Mouse (Mus musculus): ENCODE results near the gene Sox6. TPM values are rescaled to one million over a fixed set of nuclear protein-coding genes. Genes with fewer than 3 reads are reported as not detected.
A peak's percentile ranks its signal among the peaks of the same experiment; 100 is the strongest.

The Sox6 gene
- polyA plus RNA-seq, 1 experiment from 2014 or later: 33.0 TPM

DNA sequence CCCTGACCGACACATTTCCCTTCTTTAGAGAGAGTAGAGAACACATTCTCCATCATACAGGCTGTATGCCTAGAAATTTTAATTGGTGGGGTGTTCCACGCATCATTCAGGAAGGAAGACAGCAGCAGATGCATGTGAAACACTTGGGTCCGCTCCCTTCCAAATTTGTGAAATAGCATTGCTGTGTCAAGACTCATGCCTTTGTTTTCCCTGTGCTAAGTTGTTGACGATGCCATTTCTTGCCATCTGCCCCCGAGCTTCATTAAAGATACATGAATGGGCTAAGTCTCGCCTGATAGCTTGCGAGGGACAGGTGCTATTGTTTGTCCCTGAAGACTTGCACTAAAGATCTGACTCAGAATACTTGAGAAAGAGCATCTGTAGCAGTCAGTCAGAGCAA, 433.7 kb downstream of the Sox6 start:
- H3K36me3 ChIP-seq (ENCODE audit: control insufficient read depth, insufficient read depth, low read length): no peaks in the 10 kb centered on the region
- no peak overlapping the region for H3K27ac ChIP-seq (ENCODE audit: low read depth)
- DNase-seq (ENCODE audit: low spot score) (no peak), ATAC-seq (replicated peaks; ENCODE audit: low FRiP score, low TSS enrichment, low read depth) (no peak)
- H3K9ac ChIP-seq (ENCODE audit: low read length): no peak overlapping the region
- H3K27me3 ChIP-seq (replicated peaks; ENCODE audit: control insufficient read depth, insufficient read depth, low read length): no peaks in the 10 kb centered on the region
- no peaks in the 10 kb centered on the region for H3K9me3 ChIP-seq (ENCODE audit: control insufficient read depth, low read length)
- 77% methylated on average over 7 of the region's 7 CpGs for WGBS
- H3K4me3 ChIP-seq (ENCODE audit: low read depth, low read length): no peak overlapping the region
- H3K4me1 ChIP-seq (replicated peaks; ENCODE audit: control insufficient read depth, insufficient read depth, low read length): no peaks in the 10 kb centered on the region
- H3K4me2 ChIP-seq (ENCODE audit: low read length): no peak overlapping the region

GRCm38 (mm10) chr7:115597376-115597775, 441.2 kb downstream of the Sox6 start:
- WGBS: 87% methylated on average over 6 of the region's 6 CpGs
- Histone ChIP-seq H3K27me3 (replicated peaks; ENCODE audit: control insufficient read depth, insufficient read depth, low read length) (no peaks in the 10 kb centered on the region), H3K9ac (ENCODE audit: low read length) (no peak overlapping the region), H3K4me2 (ENCODE audit: low read length) (no peak overlapping the region), H3K27ac (ENCODE audit: low read depth) (no peak overlapping the region), H3K4me1 (replicated peaks; ENCODE audit: control insufficient read depth, insufficient read depth, low read length) (no peaks in the 10 kb centered on the region), H3K36me3 (ENCODE audit: control insufficient read depth, insufficient read depth, low read length) (no peaks in the 10 kb centered on the region), H3K9me3 (ENCODE audit: control insufficient read depth, low read length) (no peaks in the 10 kb centered on the region), H3K4me3 (ENCODE audit: low read depth, low read length) (no peak overlapping the region)
- DNase-seq (ENCODE audit: low spot score): no peak
- no peak for ATAC-seq (replicated peaks; ENCODE audit: low FRiP score, low TSS enrichment, low read depth)

DNA sequence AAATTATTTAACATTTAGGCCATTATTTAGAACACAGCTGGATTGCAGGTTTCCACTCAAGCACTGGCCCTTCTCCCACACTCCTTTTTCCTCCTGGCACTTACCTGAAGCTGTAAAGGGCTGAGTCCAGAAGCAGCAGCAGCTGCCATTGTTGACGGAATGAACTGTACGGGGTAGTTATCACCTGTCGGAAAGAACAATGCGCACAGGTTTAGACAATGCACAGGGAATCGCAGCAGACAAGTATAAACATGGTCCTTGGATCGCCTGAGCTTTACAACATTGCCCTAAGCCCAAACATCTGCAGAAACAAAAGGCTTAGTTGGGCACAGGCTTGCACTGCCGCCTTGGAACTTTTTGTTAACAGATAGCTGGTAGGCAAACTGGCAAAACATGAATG, 458.1 kb downstream of the Sox6 start:
- Histone ChIP-seq H3K4me1 (replicated peaks; ENCODE audit: control insufficient read depth, insufficient read depth, low read length) (no peaks in the 10 kb centered on the region), H3K9ac (ENCODE audit: low read length) (no peak overlapping the region), H3K27ac (ENCODE audit: low read depth) (no peak overlapping the region), H3K4me3 (ENCODE audit: low read depth, low read length) (no peak overlapping the region), H3K36me3 (ENCODE audit: control insufficient read depth, insufficient read depth, low read length) (no peaks in the 10 kb centered on the region), H3K9me3 (ENCODE audit: control insufficient read depth, low read length) (no peaks in the 10 kb centered on the region), H3K27me3 (replicated peaks; ENCODE audit: control insufficient read depth, insufficient read depth, low read length) (no peaks in the 10 kb centered on the region), H3K4me2 (ENCODE audit: low read length) (no peak overlapping the region)
- no peak for ATAC-seq (replicated peaks; ENCODE audit: low FRiP score, low TSS enrichment, low read depth)
- DNase-seq (ENCODE audit: low spot score): no peak
- 57% methylated on average over 7 of the region's 7 CpGs for WGBS

GRCm38 (mm10) chr7:115579826-115580225, 458.8 kb downstream of the Sox6 start:
- no peak overlapping the region for H3K27ac ChIP-seq (ENCODE audit: low read depth)
- 76% methylated on average over 3 of the region's 3 CpGs for WGBS

GRCm38 (mm10) chr7:115576387-115576786, 462.2 kb downstream of the Sox6 start:
- DNase-seq (ENCODE audit: low spot score) (no peak), ATAC-seq (replicated peaks; ENCODE audit: low FRiP score, low TSS enrichment, low read depth) (no peak)
- H3K27me3 ChIP-seq (replicated peaks; ENCODE audit: control insufficient read depth, insufficient read depth, low read length): no peaks in the 10 kb centered on the region
- H3K9me3 ChIP-seq (ENCODE audit: control insufficient read depth, low read length): no peaks in the 10 kb centered on the region
- no peaks in the 10 kb centered on the region for H3K36me3 ChIP-seq (ENCODE audit: control insufficient read depth, insufficient read depth, low read length)
- H3K4me1 ChIP-seq (replicated peaks; ENCODE audit: control insufficient read depth, insufficient read depth, low read length): no peaks in the 10 kb centered on the region
- no peak overlapping the region for H3K9ac ChIP-seq (ENCODE audit: low read length)
- no peak overlapping the region for H3K4me3 ChIP-seq (ENCODE audit: low read depth, low read length)
- no peak overlapping the region for H3K4me2 ChIP-seq (ENCODE audit: low read length)
- no peak overlapping the region for H3K27ac ChIP-seq (ENCODE audit: low read depth)
- WGBS: 74% methylated on average over 1 of the region's 1 CpGs

More at GRCm38 (mm10) chr7:115579826-115580225, 458.8 kb downstream of the Sox6 start:
- H3K9ac ChIP-seq (ENCODE audit: low read length): no peak overlapping the region
- no peak overlapping the region for H3K4me2 ChIP-seq (ENCODE audit: low read length)
- H3K9me3 ChIP-seq (ENCODE audit: control insufficient read depth, low read length): no peaks in the 10 kb centered on the region
- no peaks in the 10 kb centered on the region for H3K36me3 ChIP-seq (ENCODE audit: control insufficient read depth, insufficient read depth, low read length)
- no peak for ATAC-seq (replicated peaks; ENCODE audit: low FRiP score, low TSS enrichment, low read depth)
- no peak for DNase-seq (ENCODE audit: low spot score)
- no peaks in the 10 kb centered on the region for H3K4me1 ChIP-seq (replicated peaks; ENCODE audit: control insufficient read depth, insufficient read depth, low read length)
- no peak overlapping the region for H3K4me3 ChIP-seq (ENCODE audit: low read depth, low read length)
- H3K27me3 ChIP-seq (replicated peaks; ENCODE audit: control insufficient read depth, insufficient read depth, low read length): no peaks in the 10 kb centered on the region

DNA sequence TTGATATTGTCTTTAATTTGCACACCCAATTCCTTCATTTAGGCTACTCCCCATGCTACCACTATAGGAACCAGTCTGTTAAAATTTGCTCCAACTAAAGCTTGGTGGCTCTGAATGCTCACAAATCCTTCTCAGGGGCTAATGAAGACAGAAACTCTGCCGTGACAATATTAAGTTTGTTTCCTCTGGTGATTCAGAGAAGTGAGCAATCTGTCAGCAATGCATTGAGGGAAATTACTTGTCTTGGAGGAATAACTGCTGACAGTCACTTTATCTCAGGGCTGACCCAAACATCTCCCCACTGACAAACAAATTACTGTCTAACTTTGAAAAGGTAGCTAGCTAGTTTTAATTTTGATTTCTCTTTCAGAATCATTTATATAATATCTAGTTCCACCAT, 463.8 kb downstream of the Sox6 start:
- DNase-seq (ENCODE audit: low spot score) (no peak), ATAC-seq (replicated peaks; ENCODE audit: low FRiP score, low TSS enrichment, low read depth) (no peak)
- H3K9ac ChIP-seq (ENCODE audit: low read length): no peak overlapping the region
- H3K36me3 ChIP-seq (ENCODE audit: control insufficient read depth, insufficient read depth, low read length): no peaks in the 10 kb centered on the region
- 42% methylated on average over 1 of the region's 1 CpGs for WGBS
- no peak overlapping the region for H3K4me2 ChIP-seq (ENCODE audit: low read length)
- no peak overlapping the region for H3K27ac ChIP-seq (ENCODE audit: low read depth)
- H3K4me3 ChIP-seq (ENCODE audit: low read depth, low read length): no peak overlapping the region
- no peaks in the 10 kb centered on the region for H3K27me3 ChIP-seq (replicated peaks; ENCODE audit: control insufficient read depth, insufficient read depth, low read length)
- no peaks in the 10 kb centered on the region for H3K9me3 ChIP-seq (ENCODE audit: control insufficient read depth, low read length)
- H3K4me1 ChIP-seq (replicated peaks; ENCODE audit: control insufficient read depth, insufficient read depth, low read length): no peaks in the 10 kb centered on the region

DNA sequence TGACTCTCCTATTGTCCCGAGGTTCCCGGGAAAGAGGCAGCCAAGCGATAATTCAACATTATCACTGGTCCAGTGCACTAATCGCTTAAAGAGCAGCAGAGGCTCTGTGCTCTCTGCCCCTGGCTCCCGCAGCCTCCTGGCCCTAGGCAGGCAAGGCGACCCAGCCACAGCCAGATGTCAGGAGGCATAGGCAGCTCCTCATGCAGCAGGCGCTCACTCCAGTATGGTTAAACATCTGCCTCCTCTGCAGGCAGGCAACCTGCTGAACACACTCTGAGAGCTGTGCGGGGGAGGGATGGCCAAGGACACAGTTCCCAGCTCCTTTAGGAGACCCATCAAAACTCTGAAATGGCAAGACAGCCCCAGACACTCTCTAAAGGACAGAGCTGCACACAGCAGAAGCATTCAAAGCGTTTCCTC, 469.8 kb downstream of the Sox6 start:
- H3K4me1 ChIP-seq (replicated peaks; ENCODE audit: control insufficient read depth, insufficient read depth, low read length): peaks cover 16% of the 10 kb centered on the region; the same call in 1 of the 2 replicates
- DNase-seq (ENCODE audit: low spot score): peak; percentile 57
- no peaks in the 10 kb centered on the region for H3K9me3 ChIP-seq (ENCODE audit: control insufficient read depth, low read length)
- WGBS: 37% methylated on average over 9 of the region's 9 CpGs
- H3K27ac ChIP-seq (ENCODE audit: low read depth): no peak overlapping the region
- no peak overlapping the region for H3K4me3 ChIP-seq (ENCODE audit: low read depth, low read length)
- no peak overlapping the region for H3K9ac ChIP-seq (ENCODE audit: low read length)
- no peak for ATAC-seq (replicated peaks; ENCODE audit: low FRiP score, low TSS enrichment, low read depth)
- no peaks in the 10 kb centered on the region for H3K36me3 ChIP-seq (ENCODE audit: control insufficient read depth, insufficient read depth, low read length)
- H3K27me3 ChIP-seq (replicated peaks; ENCODE audit: control insufficient read depth, insufficient read depth, low read length): no peaks in the 10 kb centered on the region
- no peak overlapping the region for H3K4me2 ChIP-seq (ENCODE audit: low read length)

- Histone ChIP-seq H3K4me2 (ENCODE audit: low read length) (no peak overlapping the region), H3K27ac (ENCODE audit: low read depth) (no peak overlapping the region), H3K9me3 (ENCODE audit: control insufficient read depth, low read length) (no peaks in the 10 kb centered on the region), H3K4me3 (ENCODE audit: low read depth, low read length) (no peak overlapping the region), H3K36me3 (ENCODE audit: control insufficient read depth, insufficient read depth, low read length) (no peaks in the 10 kb centered on the region), H3K9ac (ENCODE audit: low read length) (no peak overlapping the region), H3K4me1 (replicated peaks; ENCODE audit: control insufficient read depth, insufficient read depth, low read length) (peaks cover 16% of the 10 kb centered on the region; the same call in 1 of the 2 replicates), H3K27me3 (replicated peaks; ENCODE audit: control insufficient read depth, insufficient read depth, low read length) (no peaks in the 10 kb centered on the region)
- WGBS: 82% methylated on average over 11 of the region's 11 CpGs
- DNase-seq (ENCODE audit: low spot score) (no peak), ATAC-seq (replicated peaks; ENCODE audit: low FRiP score, low TSS enrichment, low read depth) (no peak)
Measured at GRCm38 (mm10) chr7:115568301-115568700, 470.3 kb downstream of the Sox6 start.

- Histone ChIP-seq H3K4me1 (replicated peaks; ENCODE audit: control insufficient read depth, insufficient read depth, low read length) (peaks cover 16% of the 10 kb centered on the region; the same call in 1 of the 2 replicates), H3K9ac (ENCODE audit: low read length) (no peak overlapping the region), H3K27me3 (replicated peaks; ENCODE audit: control insufficient read depth, insufficient read depth, low read length) (no peaks in the 10 kb centered on the region), H3K27ac (ENCODE audit: low read depth) (no peak overlapping the region), H3K9me3 (ENCODE audit: control insufficient read depth, low read length) (no peaks in the 10 kb centered on the region), H3K4me3 (ENCODE audit: low read depth, low read length) (no peak overlapping the region), H3K4me2 (ENCODE audit: low read length) (no peak overlapping the region), H3K36me3 (ENCODE audit: control insufficient read depth, insufficient read depth, low read length) (no peaks in the 10 kb centered on the region)
- ATAC-seq (replicated peaks; ENCODE audit: low FRiP score, low TSS enrichment, low read depth): no peak
- DNase-seq (ENCODE audit: low spot score): no peak
- 96% methylated on average over 2 of the region's 2 CpGs for WGBS
Measured at GRCm38 (mm10) chr7:115566818-115567217, 471.8 kb downstream of the Sox6 start.

All from intestine, embryonic 14.5 days (tissue).